Mouse (Mus musculus): ENCODE data around the gene Chka. TPM values are rescaled to one million over a fixed set of nuclear protein-coding genes. Genes with fewer than 3 reads are reported as not detected.

The Chka gene
- polyA plus RNA-seq, 1 experiment from 2014 or later, result 65.9 TPM

DNA sequence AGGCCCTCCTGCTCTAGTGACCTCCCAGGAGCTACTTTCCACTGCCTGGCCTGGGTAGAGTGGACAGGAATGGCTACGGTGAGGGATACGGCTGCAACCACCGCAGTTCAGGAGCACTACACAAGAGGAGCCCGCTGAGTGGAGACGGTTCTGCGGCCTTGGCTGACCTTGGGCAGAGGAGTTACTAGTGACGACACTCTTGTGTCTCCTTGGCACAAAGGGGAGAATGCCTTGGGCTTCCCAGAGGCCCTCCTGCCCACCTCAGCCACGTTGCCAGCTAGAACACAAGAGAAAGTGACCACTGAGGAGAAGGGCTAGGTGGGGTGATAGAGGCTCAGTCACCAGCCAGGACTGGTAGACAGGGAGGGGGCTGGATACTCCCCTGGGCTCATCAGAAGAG lies 72.6 kb downstream of the Chka start:
- Histone ChIP-seq H3K4me1 (ENCODE audit: insufficient read depth, low read depth, low read length) (peaks cover 22% of the 10 kb centered on the region), H3K9me3 (ENCODE audit: low read length) (no peaks in the 10 kb centered on the region), H3K9ac (replicated peaks; ENCODE audit: low read depth) (no peak overlapping the region), H3K27ac (ENCODE audit: low read length) (peak overlapping the region; percentile 66), H3K36me3 (ENCODE audit: insufficient read depth, low read length) (no peaks in the 10 kb centered on the region), H3K4me3 (ENCODE audit: low read depth, low read length) (no peak overlapping the region), H3K27me3 (replicated peaks; ENCODE audit: insufficient read depth, low read length) (no peaks in the 10 kb centered on the region), H3K4me2 (replicated peaks; ENCODE audit: low read depth, low read length) (no peak overlapping the region)
- no peak for TF ChIP-seq EP300 (IDR thresholded peaks at IDR 0.05)
- TF ChIP-seq CTCF (IDR thresholded peaks at IDR 0.05), result no peak
- DNase-seq (ENCODE audit: low spot score) (no peak), ATAC-seq (no peak)
- WGBS, result 66% methylated on average over 8 of the region's 8 CpGs

DNA sequence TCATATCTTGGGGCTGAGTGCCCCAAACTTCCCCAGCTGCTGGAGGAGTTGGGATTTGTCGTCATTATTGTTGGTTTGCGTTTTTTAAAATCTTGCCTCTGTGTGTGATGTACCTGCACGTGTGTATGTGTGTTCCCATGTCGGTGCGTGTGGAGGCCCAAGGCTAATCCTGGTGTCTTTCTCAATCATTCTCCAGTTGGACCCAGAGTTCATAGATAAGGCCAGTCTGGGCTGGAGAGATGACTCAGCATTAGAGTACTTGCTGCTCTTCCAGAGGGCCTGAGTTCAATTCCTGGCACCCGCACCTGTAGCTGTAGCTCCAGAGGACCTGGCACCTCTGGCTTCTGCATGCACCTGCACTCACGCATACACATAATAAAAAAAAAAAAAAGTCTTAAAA lies 73.3 kb downstream of the Chka start:
- H3K27me3 ChIP-seq (replicated peaks; ENCODE audit: insufficient read depth, low read length), result no peaks in the 10 kb centered on the region
- TF ChIP-seq EP300 (IDR thresholded peaks at IDR 0.05) (no peak), CTCF (IDR thresholded peaks at IDR 0.05) (no peak)
- DNase-seq (ENCODE audit: low spot score) (no peak), ATAC-seq (no peak)
- WGBS, result 92% methylated on average over 7 of the region's 7 CpGs
- H3K4me1 ChIP-seq (ENCODE audit: insufficient read depth, low read depth, low read length), result peaks cover 29% of the 10 kb centered on the region
- H3K9ac ChIP-seq (replicated peaks; ENCODE audit: low read depth), result no peak overlapping the region
- no peaks in the 10 kb centered on the region for H3K36me3 ChIP-seq (ENCODE audit: insufficient read depth, low read length)
- H3K27ac ChIP-seq (ENCODE audit: low read length), result no peak overlapping the region; the same call in 1 of the 2 replicates
- no peak overlapping the region for H3K4me2 ChIP-seq (replicated peaks; ENCODE audit: low read depth, low read length)
- no peak overlapping the region for H3K4me3 ChIP-seq (ENCODE audit: low read depth, low read length)
- no peaks in the 10 kb centered on the region for H3K9me3 ChIP-seq (ENCODE audit: low read length)

DNA sequence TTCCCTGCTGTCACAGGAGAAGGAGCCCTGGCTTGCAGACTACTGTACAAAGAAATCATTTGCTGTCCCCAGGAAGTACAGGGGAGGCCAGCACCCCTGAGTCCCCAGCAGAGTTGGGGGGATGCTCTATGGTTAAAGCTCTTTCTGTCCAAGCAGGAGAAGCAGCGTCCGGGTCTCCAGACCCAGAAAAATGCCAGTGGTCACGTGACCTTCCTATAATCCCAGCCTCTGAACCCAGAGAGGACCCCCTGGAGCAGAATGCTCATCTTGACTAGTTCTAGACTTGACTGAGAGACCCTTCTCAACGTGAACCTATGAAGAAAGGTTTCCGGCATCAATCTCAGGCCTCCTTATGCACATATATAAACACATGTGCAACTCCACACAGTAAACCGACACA lies 74.3 kb downstream of the Chka start:
- 77% methylated on average over 6 of the region's 6 CpGs for WGBS
- no peak overlapping the region for H3K4me3 ChIP-seq (ENCODE audit: low read depth, low read length)
- H3K27me3 ChIP-seq (replicated peaks; ENCODE audit: insufficient read depth, low read length), result no peaks in the 10 kb centered on the region
- H3K36me3 ChIP-seq (ENCODE audit: insufficient read depth, low read length), result no peaks in the 10 kb centered on the region
- no peak overlapping the region for H3K4me2 ChIP-seq (replicated peaks; ENCODE audit: low read depth, low read length)
- H3K4me1 ChIP-seq (ENCODE audit: insufficient read depth, low read depth, low read length), result peaks cover 36% of the 10 kb centered on the region
- H3K9ac ChIP-seq (replicated peaks; ENCODE audit: low read depth), result no peak overlapping the region
- ATAC-seq (no peak), DNase-seq (ENCODE audit: low spot score) (no peak)
- no peaks in the 10 kb centered on the region for H3K9me3 ChIP-seq (ENCODE audit: low read length)
- H3K27ac ChIP-seq (ENCODE audit: low read length), result peak overlapping the region; percentile 60
- no peak for TF ChIP-seq CTCF (IDR thresholded peaks at IDR 0.05)
- TF ChIP-seq EP300 (IDR thresholded peaks at IDR 0.05), result no peak

DNA sequence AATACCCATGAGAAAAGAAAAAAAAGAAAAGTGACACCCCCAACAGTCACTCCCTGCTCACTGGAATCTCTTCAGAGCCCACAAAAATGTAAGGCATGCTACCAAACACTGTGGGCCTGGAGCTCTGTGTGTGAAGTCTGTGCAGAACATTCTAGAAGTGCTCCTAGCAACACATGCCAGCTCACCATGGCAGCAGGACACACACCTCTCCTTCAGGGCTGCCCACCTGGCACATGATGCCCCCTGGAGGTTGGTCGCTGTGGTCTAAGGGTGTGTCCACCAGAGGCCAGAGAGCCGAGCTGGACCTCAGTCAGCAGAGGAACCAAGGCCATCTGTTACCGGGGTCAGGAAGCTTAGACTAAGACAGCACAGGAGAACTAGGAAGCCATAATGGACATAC lies 74.7 kb downstream of the Chka start:
- H3K27me3 ChIP-seq (replicated peaks; ENCODE audit: insufficient read depth, low read length), result no peaks in the 10 kb centered on the region
- DNase-seq (ENCODE audit: low spot score), result peak; percentile 86
- no peak overlapping the region for H3K4me2 ChIP-seq (replicated peaks; ENCODE audit: low read depth, low read length)
- H3K36me3 ChIP-seq (ENCODE audit: insufficient read depth, low read length), result no peaks in the 10 kb centered on the region
- TF ChIP-seq EP300 (IDR thresholded peaks at IDR 0.05) (peak; percentile 91), CTCF (IDR thresholded peaks at IDR 0.05) (peak; percentile 72)
- 41% methylated on average over 3 of the region's 3 CpGs for WGBS
- peak overlapping the region; percentile 48 for H3K27ac ChIP-seq (ENCODE audit: low read length)
- peaks cover 36% of the 10 kb centered on the region for H3K4me1 ChIP-seq (ENCODE audit: insufficient read depth, low read depth, low read length)
- no peak overlapping the region for H3K4me3 ChIP-seq (ENCODE audit: low read depth, low read length)
- no peaks in the 10 kb centered on the region for H3K9me3 ChIP-seq (ENCODE audit: low read length)
- peak; percentile 84 for ATAC-seq
- H3K9ac ChIP-seq (replicated peaks; ENCODE audit: low read depth), result no peak overlapping the region

DNA sequence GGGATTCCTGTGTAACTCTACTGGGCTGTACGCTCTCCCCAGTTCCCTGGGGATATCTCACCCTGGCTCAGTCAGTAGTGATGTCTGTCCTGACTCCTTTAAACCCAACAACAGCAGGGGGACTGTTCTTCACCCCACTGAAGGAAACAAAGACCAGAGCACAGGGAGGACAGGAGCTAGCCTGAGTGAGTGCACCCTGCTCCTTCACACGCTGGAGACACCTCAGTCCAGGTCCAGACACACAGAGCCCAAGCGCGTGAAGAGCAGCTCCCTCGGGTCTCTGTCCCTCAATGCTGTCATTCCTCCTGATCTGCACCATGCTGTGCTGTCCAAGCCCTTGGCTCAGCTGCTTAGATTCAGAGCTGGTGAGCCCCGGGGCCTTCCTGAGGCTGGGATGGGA lies 75.1 kb downstream of the Chka start:
- Histone ChIP-seq H3K9ac (replicated peaks; ENCODE audit: low read depth) (no peak overlapping the region), H3K4me1 (ENCODE audit: insufficient read depth, low read depth, low read length) (peaks cover 36% of the 10 kb centered on the region), H3K27ac (ENCODE audit: low read length) (peak overlapping the region; percentile 48; the same call in 1 of the 2 replicates), H3K27me3 (replicated peaks; ENCODE audit: insufficient read depth, low read length) (no peaks in the 10 kb centered on the region), H3K36me3 (ENCODE audit: insufficient read depth, low read length) (no peaks in the 10 kb centered on the region), H3K4me2 (replicated peaks; ENCODE audit: low read depth, low read length) (no peak overlapping the region), H3K4me3 (ENCODE audit: low read depth, low read length) (no peak overlapping the region), H3K9me3 (ENCODE audit: low read length) (no peaks in the 10 kb centered on the region)
- WGBS, result 72% methylated on average over 6 of the region's 6 CpGs
- TF ChIP-seq CTCF (IDR thresholded peaks at IDR 0.05) (no peak), EP300 (IDR thresholded peaks at IDR 0.05) (no peak)
- DNase-seq (ENCODE audit: low spot score) (no peak), ATAC-seq (no peak)

DNA sequence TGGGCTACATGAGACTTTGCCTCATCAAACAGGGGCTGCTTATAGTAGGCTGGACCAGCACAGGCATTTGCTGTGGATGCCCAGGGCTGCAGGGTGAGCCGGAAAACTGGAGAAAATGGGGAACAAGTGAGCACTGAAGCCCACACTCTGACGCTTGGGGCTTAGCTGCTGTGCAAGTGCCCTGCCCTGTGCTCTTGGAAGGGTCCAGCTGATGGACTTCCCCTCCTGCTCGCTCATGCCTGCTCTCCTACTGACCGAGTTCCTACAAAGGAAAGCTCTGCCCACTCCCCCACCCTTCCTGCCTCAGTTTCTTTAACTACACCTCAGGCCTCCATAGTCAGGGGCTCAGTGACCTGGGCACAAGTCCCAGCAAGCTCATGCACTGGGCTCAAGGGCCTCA lies 76.4 kb downstream of the Chka start:
- no peaks in the 10 kb centered on the region for H3K9me3 ChIP-seq (ENCODE audit: low read length)
- H3K27me3 ChIP-seq (replicated peaks; ENCODE audit: insufficient read depth, low read length), result no peaks in the 10 kb centered on the region
- DNase-seq (ENCODE audit: low spot score) (no peak), ATAC-seq (no peak)
- WGBS, result 87% methylated on average over 4 of the region's 4 CpGs
- H3K4me2 ChIP-seq (replicated peaks; ENCODE audit: low read depth, low read length), result no peak overlapping the region
- H3K9ac ChIP-seq (replicated peaks; ENCODE audit: low read depth), result no peak overlapping the region
- no peak overlapping the region for H3K27ac ChIP-seq (ENCODE audit: low read length)
- peaks cover 32% of the 10 kb centered on the region for H3K4me1 ChIP-seq (ENCODE audit: insufficient read depth, low read depth, low read length)
- no peak overlapping the region for H3K4me3 ChIP-seq (ENCODE audit: low read depth, low read length)
- H3K36me3 ChIP-seq (ENCODE audit: insufficient read depth, low read length), result no peaks in the 10 kb centered on the region
- TF ChIP-seq EP300 (IDR thresholded peaks at IDR 0.05), result no peak
- no peak for TF ChIP-seq CTCF (IDR thresholded peaks at IDR 0.05)

DNA sequence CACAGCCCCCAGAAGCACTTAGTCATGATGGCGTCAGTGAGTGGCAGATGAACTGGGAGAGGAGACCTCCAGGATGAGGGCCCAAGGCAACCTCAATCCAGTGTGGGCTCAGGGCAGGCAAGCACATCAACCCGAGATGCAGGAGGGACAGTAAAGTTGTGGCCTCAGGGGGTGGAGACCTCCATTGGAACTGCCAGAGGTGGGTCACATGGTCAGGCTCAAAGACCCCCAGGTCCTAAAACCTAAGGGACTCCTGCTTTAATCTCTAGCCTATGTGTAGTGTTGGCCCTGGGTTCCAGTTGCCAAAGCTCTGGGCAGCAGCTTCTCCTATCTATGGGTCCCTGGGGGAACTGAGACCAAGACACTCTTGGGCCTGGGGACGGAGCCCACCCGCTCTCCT lies 77.2 kb downstream of the Chka start:
- Histone ChIP-seq H3K4me1 (ENCODE audit: insufficient read depth, low read depth, low read length) (peaks cover 25% of the 10 kb centered on the region), H3K27ac (ENCODE audit: low read length) (peak overlapping the region; percentile 76), H3K36me3 (ENCODE audit: insufficient read depth, low read length) (no peaks in the 10 kb centered on the region), H3K9ac (replicated peaks; ENCODE audit: low read depth) (no peak overlapping the region), H3K4me3 (ENCODE audit: low read depth, low read length) (no peak overlapping the region), H3K27me3 (replicated peaks; ENCODE audit: insufficient read depth, low read length) (no peaks in the 10 kb centered on the region), H3K9me3 (ENCODE audit: low read length) (no peaks in the 10 kb centered on the region), H3K4me2 (replicated peaks; ENCODE audit: low read depth, low read length) (peak overlapping the region; percentile 43; the same call in 1 of the 2 replicates)
- TF ChIP-seq EP300 (IDR thresholded peaks at IDR 0.05), result no peak
- no peak for ATAC-seq
- DNase-seq (ENCODE audit: low spot score), result no peak
- 73% methylated on average over 4 of the region's 4 CpGs for WGBS
